Mouse (Mus musculus): Measurements from ENCODE around the gene Man1c1. TPM values are rescaled to one million over a fixed set of nuclear protein-coding genes. Genes with fewer than 3 reads are reported as not detected.

Man1c1 gene
- polyA plus RNA-seq, 1 experiment from 2014 or later = 1.9 TPM

DNA sequence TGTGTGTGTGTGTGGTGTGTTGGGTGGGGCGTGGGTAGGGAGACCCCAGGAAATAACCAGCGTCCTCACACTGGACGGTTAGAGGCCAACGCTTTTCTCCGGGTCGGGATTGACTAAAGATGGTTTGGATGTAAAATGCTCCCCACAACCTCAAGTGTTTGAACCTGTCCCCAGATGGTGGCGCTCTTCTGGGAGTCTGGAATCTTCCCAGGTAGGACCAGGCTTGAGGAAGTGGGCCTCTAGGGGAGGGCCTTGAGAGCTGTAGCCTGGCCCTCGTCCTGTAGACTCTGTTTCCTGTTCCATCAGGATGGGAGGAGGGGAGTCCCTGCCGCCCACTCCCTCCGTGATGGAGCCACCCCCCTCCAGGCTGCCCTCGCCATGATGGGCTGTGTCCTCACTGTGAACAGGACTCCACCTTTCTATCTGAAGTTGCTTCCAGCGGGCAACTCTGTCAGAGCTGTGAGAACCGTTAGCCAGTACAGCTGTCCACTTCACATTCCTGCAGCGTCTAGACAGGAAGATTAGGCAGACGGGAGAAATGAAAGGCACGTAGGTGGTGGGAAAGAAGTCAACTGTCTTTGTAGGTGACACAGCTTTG lies 91.9 kb downstream of the Man1c1 start:
- H3K27me3 ChIP-seq (replicated peaks; ENCODE audit: control insufficient read depth, insufficient read depth, low read length) = no peaks in the 10 kb centered on the region
- H3K4me1 ChIP-seq (ENCODE audit: control insufficient read depth, insufficient read depth, low read length) = peaks cover 10% of the 10 kb centered on the region
- no peak overlapping the region for H3K27ac ChIP-seq (ENCODE audit: low read depth, low read length)
- ATAC-seq = no peak
- H3K9me3 ChIP-seq (replicated peaks; ENCODE audit: control insufficient read depth, low read length) = no peaks in the 10 kb centered on the region
- WGBS = 66% methylated on average over 16 of the region's 16 CpGs
- H3K4me3 ChIP-seq (ENCODE audit: low read depth, low read length) = no peak overlapping the region
- H3K9ac ChIP-seq (ENCODE audit: low read length) = no peak overlapping the region
- DNase-seq (ENCODE audit: low spot score) = no peak
- no peaks in the 10 kb centered on the region for H3K36me3 ChIP-seq (ENCODE audit: control insufficient read depth, insufficient read depth, low read length)
- no peak overlapping the region for H3K4me2 ChIP-seq (ENCODE audit: low read length)

DNA sequence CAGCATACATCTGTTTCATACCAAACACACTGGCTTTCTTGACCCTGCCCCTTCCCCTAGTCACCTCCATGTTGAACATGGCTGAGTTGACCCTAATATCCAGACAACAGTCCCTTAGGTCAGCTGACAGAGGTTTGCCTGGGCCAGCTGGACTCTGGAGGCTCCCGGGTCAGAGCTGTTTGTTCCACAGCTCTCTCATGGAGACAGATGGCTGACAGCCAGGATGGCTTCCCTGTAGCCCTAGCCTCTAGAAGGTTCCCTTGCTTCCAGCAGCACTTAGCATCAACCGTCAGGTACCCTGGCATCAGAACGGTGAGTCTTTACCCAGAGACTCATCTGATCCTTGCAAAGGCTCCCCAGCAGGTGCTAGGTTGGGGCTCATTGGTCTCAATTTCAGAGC lies 93.5 kb downstream of the Man1c1 start:
- Histone ChIP-seq H3K4me2 (ENCODE audit: low read length) (no peak overlapping the region), H3K27ac (ENCODE audit: low read depth, low read length) (no peak overlapping the region), H3K4me3 (ENCODE audit: low read depth, low read length) (no peak overlapping the region), H3K36me3 (ENCODE audit: control insufficient read depth, insufficient read depth, low read length) (no peaks in the 10 kb centered on the region), H3K4me1 (ENCODE audit: control insufficient read depth, insufficient read depth, low read length) (peaks cover 3% of the 10 kb centered on the region; the same call in 1 of the 2 replicates), H3K9ac (ENCODE audit: low read length) (no peak overlapping the region), H3K27me3 (replicated peaks; ENCODE audit: control insufficient read depth, insufficient read depth, low read length) (no peaks in the 10 kb centered on the region), H3K9me3 (replicated peaks; ENCODE audit: control insufficient read depth, low read length) (no peaks in the 10 kb centered on the region)
- no peak for DNase-seq (ENCODE audit: low spot score)
- no peak for ATAC-seq
- WGBS = 90% methylated on average over 3 of the region's 3 CpGs

DNA sequence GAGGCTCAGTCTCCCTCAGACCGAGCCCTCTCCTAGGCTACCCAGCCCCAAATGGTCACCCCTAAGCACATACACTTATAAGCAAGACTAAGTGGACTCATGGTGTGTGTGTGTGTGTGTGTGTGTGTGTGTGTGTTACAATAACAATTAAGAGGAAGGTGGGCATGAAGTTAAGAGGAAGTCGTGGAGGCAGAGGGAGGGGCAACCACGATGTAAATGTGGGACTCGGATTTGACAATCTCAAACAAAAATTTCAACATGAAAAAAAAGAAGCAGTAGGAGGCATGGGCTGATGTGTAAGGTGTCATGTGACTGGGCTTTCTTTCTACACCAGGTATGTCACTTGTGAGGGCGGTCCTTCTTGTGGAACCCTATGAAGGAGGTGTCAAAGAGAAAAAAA lies 96.4 kb downstream of the Man1c1 start:
- H3K4me2 ChIP-seq (ENCODE audit: low read length) = no peak overlapping the region
- H3K9me3 ChIP-seq (replicated peaks; ENCODE audit: control insufficient read depth, low read length) = no peaks in the 10 kb centered on the region
- no peaks in the 10 kb centered on the region for H3K4me1 ChIP-seq (ENCODE audit: control insufficient read depth, insufficient read depth, low read length)
- H3K36me3 ChIP-seq (ENCODE audit: control insufficient read depth, insufficient read depth, low read length) = no peaks in the 10 kb centered on the region
- no peak overlapping the region for H3K27ac ChIP-seq (ENCODE audit: low read depth, low read length)
- H3K27me3 ChIP-seq (replicated peaks; ENCODE audit: control insufficient read depth, insufficient read depth, low read length) = no peaks in the 10 kb centered on the region
- H3K9ac ChIP-seq (ENCODE audit: low read length) = no peak overlapping the region
- H3K4me3 ChIP-seq (ENCODE audit: low read depth, low read length) = no peak overlapping the region
- ATAC-seq (no peak), DNase-seq (ENCODE audit: low spot score) (no peak)
- 93% methylated on average over 5 of the region's 5 CpGs for WGBS

DNA sequence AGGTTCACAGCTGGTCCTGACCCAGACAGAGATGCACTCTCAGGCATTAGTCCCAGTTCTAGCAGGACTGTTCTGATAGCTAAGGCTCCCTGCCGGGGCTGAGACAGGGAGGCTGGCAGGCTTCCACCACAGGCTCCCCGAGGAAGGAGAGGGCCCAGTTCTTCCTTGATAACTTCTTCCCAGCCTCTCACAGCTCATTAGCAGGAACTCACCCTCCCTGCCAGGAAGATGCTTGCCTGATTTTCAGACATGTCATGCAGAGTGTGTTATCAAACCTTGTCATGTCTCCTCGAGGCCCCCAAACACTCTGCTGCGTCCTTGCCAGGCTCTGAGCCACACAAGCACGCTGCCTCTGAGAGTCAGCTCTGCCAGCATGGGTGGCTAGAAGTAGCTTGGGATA lies 98.0 kb downstream of the Man1c1 start:
- WGBS = 50% methylated on average over 5 of the region's 5 CpGs
- Histone ChIP-seq H3K9ac (ENCODE audit: low read length) (no peak overlapping the region), H3K27me3 (replicated peaks; ENCODE audit: control insufficient read depth, insufficient read depth, low read length) (no peaks in the 10 kb centered on the region), H3K4me1 (ENCODE audit: control insufficient read depth, insufficient read depth, low read length) (no peaks in the 10 kb centered on the region), H3K27ac (ENCODE audit: low read depth, low read length) (peak overlapping the region; percentile 39; the same call in 1 of the 2 replicates), H3K4me3 (ENCODE audit: low read depth, low read length) (no peak overlapping the region), H3K36me3 (ENCODE audit: control insufficient read depth, insufficient read depth, low read length) (no peaks in the 10 kb centered on the region), H3K9me3 (replicated peaks; ENCODE audit: control insufficient read depth, low read length) (no peaks in the 10 kb centered on the region), H3K4me2 (ENCODE audit: low read length) (no peak overlapping the region)
- ATAC-seq = peak; percentile 67; the same call in 1 of the 2 replicates
- DNase-seq (ENCODE audit: low spot score) = peak; percentile 77

DNA sequence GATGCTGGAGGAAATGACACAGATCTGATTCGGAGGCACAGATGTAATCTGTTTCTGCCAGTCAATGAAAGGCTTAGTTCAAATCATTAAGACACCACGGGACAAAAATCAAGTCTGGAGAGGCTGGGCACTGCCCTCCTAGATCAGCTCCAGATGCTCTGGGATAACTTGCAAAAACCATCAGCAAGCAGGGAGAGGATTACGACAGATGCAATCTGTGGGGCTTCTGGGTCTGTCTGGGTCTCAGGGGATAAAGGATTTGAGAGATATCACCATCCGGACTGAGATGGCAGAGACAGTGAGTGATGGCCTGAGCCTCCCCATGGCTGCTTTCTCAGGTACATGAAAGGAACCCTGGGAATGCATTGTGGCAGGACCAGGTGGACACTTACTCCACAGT lies 99.6 kb downstream of the Man1c1 start:
- Histone ChIP-seq H3K4me2 (ENCODE audit: low read length) (no peak overlapping the region), H3K36me3 (ENCODE audit: control insufficient read depth, insufficient read depth, low read length) (no peaks in the 10 kb centered on the region), H3K4me3 (ENCODE audit: low read depth, low read length) (no peak overlapping the region), H3K27me3 (replicated peaks; ENCODE audit: control insufficient read depth, insufficient read depth, low read length) (no peaks in the 10 kb centered on the region), H3K4me1 (ENCODE audit: control insufficient read depth, insufficient read depth, low read length) (no peaks in the 10 kb centered on the region), H3K27ac (ENCODE audit: low read depth, low read length) (no peak overlapping the region), H3K9ac (ENCODE audit: low read length) (no peak overlapping the region), H3K9me3 (replicated peaks; ENCODE audit: control insufficient read depth, low read length) (no peaks in the 10 kb centered on the region)
- WGBS = 74% methylated on average over 4 of the region's 4 CpGs
- DNase-seq (ENCODE audit: low spot score) = no peak
- ATAC-seq = no peak

DNA sequence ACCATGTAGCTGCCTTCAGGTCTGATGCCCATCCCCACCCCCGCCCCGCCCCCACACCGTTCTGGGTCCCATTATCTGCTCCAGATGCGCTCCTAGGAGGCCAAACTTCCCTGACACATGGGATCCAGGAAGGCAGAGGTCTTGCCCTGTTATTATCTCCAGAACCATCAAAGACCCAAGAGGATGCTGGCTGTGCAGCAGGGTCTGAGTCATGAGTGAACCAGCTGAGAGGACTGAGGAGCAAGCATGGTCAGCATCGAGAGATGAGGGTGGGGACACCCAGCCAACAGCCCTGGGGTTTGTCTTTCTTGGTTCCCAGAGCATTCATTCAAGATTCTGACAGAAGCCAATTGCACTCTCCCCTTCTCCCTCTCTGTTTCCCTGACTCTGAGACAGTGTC lies 100.5 kb downstream of the Man1c1 start:
- Histone ChIP-seq H3K4me1 (ENCODE audit: control insufficient read depth, insufficient read depth, low read length) (no peaks in the 10 kb centered on the region), H3K9ac (ENCODE audit: low read length) (no peak overlapping the region), H3K27ac (ENCODE audit: low read depth, low read length) (no peak overlapping the region), H3K27me3 (replicated peaks; ENCODE audit: control insufficient read depth, insufficient read depth, low read length) (no peaks in the 10 kb centered on the region), H3K36me3 (ENCODE audit: control insufficient read depth, insufficient read depth, low read length) (no peaks in the 10 kb centered on the region), H3K4me2 (ENCODE audit: low read length) (no peak overlapping the region), H3K9me3 (replicated peaks; ENCODE audit: control insufficient read depth, low read length) (no peaks in the 10 kb centered on the region), H3K4me3 (ENCODE audit: low read depth, low read length) (no peak overlapping the region)
- DNase-seq (ENCODE audit: low spot score) = no peak
- no peak for ATAC-seq
- WGBS = 79% methylated on average over 5 of the region's 5 CpGs

- no peaks in the 10 kb centered on the region for H3K4me1 ChIP-seq (ENCODE audit: control insufficient read depth, insufficient read depth, low read length)
- H3K4me2 ChIP-seq (ENCODE audit: low read length) = no peak overlapping the region
- H3K9me3 ChIP-seq (replicated peaks; ENCODE audit: control insufficient read depth, low read length) = no peaks in the 10 kb centered on the region
- no peak for ATAC-seq
- H3K27me3 ChIP-seq (replicated peaks; ENCODE audit: control insufficient read depth, insufficient read depth, low read length) = no peaks in the 10 kb centered on the region
- no peaks in the 10 kb centered on the region for H3K36me3 ChIP-seq (ENCODE audit: control insufficient read depth, insufficient read depth, low read length)
- no peak for DNase-seq (ENCODE audit: low spot score)
- no peak overlapping the region for H3K4me3 ChIP-seq (ENCODE audit: low read depth, low read length)
- WGBS = 74% methylated on average over 3 of the region's 3 CpGs
- H3K27ac ChIP-seq (ENCODE audit: low read depth, low read length) = no peak overlapping the region
- no peak overlapping the region for H3K9ac ChIP-seq (ENCODE audit: low read length)
Measured at GRCm38 (mm10) chr4:134602610-134603009, 101.5 kb downstream of the Man1c1 start.

DNA sequence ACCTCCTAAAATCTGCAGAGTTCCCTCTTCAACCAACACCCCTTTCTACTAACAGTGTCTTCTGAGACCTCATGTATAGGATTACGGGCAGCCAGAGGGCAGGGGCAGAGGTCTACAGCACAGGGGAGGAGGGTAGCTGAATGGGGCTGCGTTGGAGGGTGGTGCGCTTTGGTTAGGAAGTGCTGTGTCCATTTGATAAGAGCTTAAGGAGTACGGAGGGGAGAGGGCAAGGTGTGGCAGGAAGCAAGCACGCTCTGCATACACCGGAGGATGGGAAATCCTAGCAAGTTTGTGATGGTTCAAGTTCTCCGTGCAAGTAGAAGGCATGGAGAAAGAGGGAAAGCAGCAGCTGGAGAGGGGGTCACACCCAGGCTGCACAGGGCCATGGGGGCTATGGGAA lies 102.1 kb downstream of the Man1c1 start:
- DNase-seq (ENCODE audit: low spot score) = no peak
- Histone ChIP-seq H3K4me1 (ENCODE audit: control insufficient read depth, insufficient read depth, low read length) (no peaks in the 10 kb centered on the region), H3K27ac (ENCODE audit: low read depth, low read length) (no peak overlapping the region)

DNA sequence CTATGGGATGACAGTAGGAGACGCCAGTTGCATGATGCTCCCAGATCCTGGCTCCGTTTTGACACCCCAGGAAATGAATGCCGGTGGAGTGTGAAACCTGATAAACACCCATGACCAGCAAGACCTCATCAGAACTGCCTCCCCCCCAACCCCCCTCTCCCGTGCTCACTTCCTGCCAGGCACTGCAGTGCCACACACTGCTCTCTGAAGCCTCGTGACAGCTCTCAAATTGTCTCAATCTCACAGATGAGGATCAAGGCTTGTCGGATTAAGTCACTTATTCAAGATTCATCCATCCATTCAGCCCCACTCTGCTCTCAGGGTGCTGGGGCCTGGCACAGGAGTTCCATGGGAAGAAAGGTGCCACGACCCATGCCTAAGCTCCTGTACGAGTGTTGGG lies 102.7 kb downstream of the Man1c1 start:
- no peak overlapping the region for H3K9ac ChIP-seq (ENCODE audit: low read length)
- H3K4me2 ChIP-seq (ENCODE audit: low read length) = no peak overlapping the region
- no peaks in the 10 kb centered on the region for H3K27me3 ChIP-seq (replicated peaks; ENCODE audit: control insufficient read depth, insufficient read depth, low read length)
- DNase-seq (ENCODE audit: low spot score) (no peak), ATAC-seq (no peak)
- 61% methylated on average over 8 of the region's 8 CpGs for WGBS
- H3K36me3 ChIP-seq (ENCODE audit: control insufficient read depth, insufficient read depth, low read length) = no peaks in the 10 kb centered on the region
- no peaks in the 10 kb centered on the region for H3K4me1 ChIP-seq (ENCODE audit: control insufficient read depth, insufficient read depth, low read length)
- no peak overlapping the region for H3K27ac ChIP-seq (ENCODE audit: low read depth, low read length)
- H3K9me3 ChIP-seq (replicated peaks; ENCODE audit: control insufficient read depth, low read length) = no peaks in the 10 kb centered on the region
- no peak overlapping the region for H3K4me3 ChIP-seq (ENCODE audit: low read depth, low read length)

More for the DNA sequence above, 102.1 kb downstream of the Man1c1 start:
- Histone ChIP-seq H3K9ac (ENCODE audit: low read length) (no peak overlapping the region), H3K36me3 (ENCODE audit: control insufficient read depth, insufficient read depth, low read length) (no peaks in the 10 kb centered on the region), H3K4me2 (ENCODE audit: low read length) (no peak overlapping the region), H3K9me3 (replicated peaks; ENCODE audit: control insufficient read depth, low read length) (no peaks in the 10 kb centered on the region), H3K4me3 (ENCODE audit: low read depth, low read length) (no peak overlapping the region), H3K27me3 (replicated peaks; ENCODE audit: control insufficient read depth, insufficient read depth, low read length) (no peaks in the 10 kb centered on the region)
- 85% methylated on average over 7 of the region's 7 CpGs for WGBS
- no peak for ATAC-seq
